Mouse (Mus musculus): ENCODE data around the gene Jrkl. TPM values are rescaled to one million over a fixed set of nuclear protein-coding genes. Genes with fewer than 3 reads are reported as not detected.
A peak's percentile ranks its signal among the peaks of the same experiment; 100 is the strongest.

The Jrkl gene
- polyA plus RNA-seq (2015; fragmentation: Nextera tagmentation; extraction: Ambion mirVana) = 6.2 and 6.8 TPM in 2 replicates

DNA sequence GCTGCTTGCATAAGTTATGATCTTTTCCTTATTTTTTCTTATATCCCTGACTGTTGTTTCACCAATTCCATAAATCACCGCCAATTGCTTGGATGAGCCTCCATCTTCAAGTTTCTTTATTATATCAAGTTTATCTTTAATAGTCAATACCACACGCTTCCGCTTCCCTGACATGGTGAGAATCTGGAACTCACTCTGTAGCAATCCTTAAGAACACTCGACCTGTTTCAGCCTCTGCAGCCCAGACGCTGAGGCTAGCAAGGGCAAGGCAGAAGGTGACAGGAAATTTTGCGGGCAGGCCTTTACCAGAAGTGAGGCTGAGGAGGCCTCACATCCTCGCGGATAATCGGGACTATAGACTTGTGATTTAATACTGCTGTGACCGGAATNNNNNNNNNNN lies at the start of gene Jrkl:
Gene Jrkl, minus strand, starts transcription at position 349 of the 400 bp plus-strand sequence.
- Histone ChIP-seq H3K27me3 (replicated peaks; ENCODE audit: control insufficient read depth, insufficient read depth, low read length) (no peaks in the 10 kb centered on the region), H3K36me3 (ENCODE audit: control insufficient read depth, insufficient read depth, low read length) (no peaks in the 10 kb centered on the region), H3K4me2 (ENCODE audit: low read depth, low read length) (peak within 1 kb of the TSS; percentile 50), H3K9ac (ENCODE audit: low read depth, low read length) (peak within 1 kb of the TSS; percentile 59), H3K27ac (ENCODE audit: low read length) (peak within 1 kb of the TSS; percentile 73), H3K9me3 (ENCODE audit: control insufficient read depth, low read length) (no peaks in the 10 kb centered on the region), H3K4me1 (ENCODE audit: control insufficient read depth, insufficient read depth, low read length) (no peaks in the 10 kb centered on the region), H3K4me3 (ENCODE audit: low read length) (peak within 1 kb of the TSS; percentile 49)
- ATAC-seq = no peak; the same call in 1 of the 2 replicates
- 5% methylated on average over 10 of the region's 10 CpGs for WGBS

DNA sequence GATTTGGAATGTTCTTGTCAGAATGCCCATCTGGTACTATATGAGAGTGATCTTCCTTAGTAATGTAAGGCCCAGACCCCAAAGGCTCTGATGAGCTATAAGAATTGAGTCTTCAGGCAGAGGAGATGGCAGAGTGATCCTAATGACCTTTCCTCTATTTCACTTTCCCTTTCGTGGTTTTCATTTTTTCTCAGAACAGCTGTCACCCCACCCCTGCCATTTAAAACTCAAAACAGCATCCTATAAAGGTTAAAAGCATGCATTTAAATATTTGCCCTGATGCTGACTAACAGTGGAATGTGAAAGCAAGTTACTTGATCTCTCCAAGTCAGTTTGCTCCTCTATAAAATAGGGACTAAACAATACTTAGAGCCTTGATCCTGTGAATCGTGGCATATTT lies 41.9 kb upstream of the Jrkl start:
- ATAC-seq = no peak
- WGBS = 70% methylated on average over 2 of the region's 2 CpGs

DNA sequence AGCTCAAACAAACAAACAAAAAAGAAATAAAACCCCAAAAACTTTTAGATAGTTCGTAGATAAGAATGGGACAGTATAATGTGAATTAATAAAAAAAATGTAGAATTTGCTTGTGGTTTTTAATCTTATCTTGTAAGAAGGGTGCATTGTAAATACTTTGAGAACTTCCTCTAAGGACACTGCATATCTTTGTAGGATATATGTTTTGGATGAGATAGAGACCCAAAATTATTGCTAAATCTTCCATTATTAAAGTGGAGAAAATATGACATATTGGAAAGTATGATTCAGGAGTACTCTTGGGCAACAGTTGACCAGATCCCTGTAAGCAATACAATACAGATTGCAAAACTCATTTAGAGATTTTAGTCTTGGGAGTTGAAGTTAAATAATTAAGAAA lies 27.6 kb upstream of the Jrkl start:
- Histone ChIP-seq H3K9me3 (ENCODE audit: control insufficient read depth, low read length) (no peaks in the 10 kb centered on the region), H3K4me3 (ENCODE audit: low read length) (no peak overlapping the region), H3K27ac (ENCODE audit: low read length) (no peak overlapping the region), H3K4me2 (ENCODE audit: low read depth, low read length) (no peak overlapping the region), H3K4me1 (ENCODE audit: control insufficient read depth, insufficient read depth, low read length) (no peaks in the 10 kb centered on the region), H3K36me3 (ENCODE audit: control insufficient read depth, insufficient read depth, low read length) (no peaks in the 10 kb centered on the region), H3K9ac (ENCODE audit: low read depth, low read length) (no peak overlapping the region), H3K27me3 (replicated peaks; ENCODE audit: control insufficient read depth, insufficient read depth, low read length) (no peaks in the 10 kb centered on the region)
- no peak for ATAC-seq
- 96% methylated on average over 1 of the region's 1 CpGs for WGBS

More for the DNA sequence above, 41.9 kb upstream of the Jrkl start:
- Histone ChIP-seq H3K4me2 (ENCODE audit: low read depth, low read length) (no peak overlapping the region), H3K4me3 (ENCODE audit: low read length) (no peak overlapping the region), H3K36me3 (ENCODE audit: control insufficient read depth, insufficient read depth, low read length) (no peaks in the 10 kb centered on the region), H3K4me1 (ENCODE audit: control insufficient read depth, insufficient read depth, low read length) (no peaks in the 10 kb centered on the region), H3K27me3 (replicated peaks; ENCODE audit: control insufficient read depth, insufficient read depth, low read length) (no peaks in the 10 kb centered on the region), H3K9ac (ENCODE audit: low read depth, low read length) (no peak overlapping the region), H3K27ac (ENCODE audit: low read length) (no peak overlapping the region), H3K9me3 (ENCODE audit: control insufficient read depth, low read length) (no peaks in the 10 kb centered on the region)

DNA sequence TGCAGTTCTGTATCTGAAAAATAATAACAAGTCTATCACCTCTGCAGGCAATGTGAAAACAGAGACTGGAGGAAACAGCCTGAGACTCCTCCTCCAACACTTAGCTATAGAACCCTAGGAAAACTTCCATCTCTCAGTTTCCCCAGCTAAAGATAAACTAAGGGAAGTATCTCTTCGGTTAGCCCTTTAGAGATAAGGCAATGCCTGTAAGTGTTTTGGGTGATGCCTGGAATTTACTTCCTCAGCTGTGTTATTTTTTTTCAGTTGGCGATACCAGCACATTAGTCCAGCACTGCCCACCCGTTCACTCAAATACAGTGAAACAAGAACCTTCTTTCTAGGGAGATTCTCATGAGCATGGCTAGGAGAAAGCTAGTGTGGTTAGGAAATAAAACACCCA lies 15.4 kb upstream of the Jrkl start:
- no peaks in the 10 kb centered on the region for H3K27me3 ChIP-seq (replicated peaks; ENCODE audit: control insufficient read depth, insufficient read depth, low read length)
- no peak overlapping the region for H3K9ac ChIP-seq (ENCODE audit: low read depth, low read length)
- H3K9me3 ChIP-seq (ENCODE audit: control insufficient read depth, low read length) = no peaks in the 10 kb centered on the region
- no peak overlapping the region for H3K27ac ChIP-seq (ENCODE audit: low read length)
- no peaks in the 10 kb centered on the region for H3K4me1 ChIP-seq (ENCODE audit: control insufficient read depth, insufficient read depth, low read length)
- no peak overlapping the region for H3K4me2 ChIP-seq (ENCODE audit: low read depth, low read length)
- no peaks in the 10 kb centered on the region for H3K36me3 ChIP-seq (ENCODE audit: control insufficient read depth, insufficient read depth, low read length)
- no peak for ATAC-seq
- WGBS = 78% methylated on average over 3 of the region's 3 CpGs
- H3K4me3 ChIP-seq (ENCODE audit: low read length) = no peak overlapping the region

GRCm38 (mm10) chr9:13258173-13258572 lies 12.5 kb upstream of the Jrkl start:
- no peak for ATAC-seq
- H3K4me3 ChIP-seq (ENCODE audit: low read length) = no peak overlapping the region
- H3K4me1 ChIP-seq (ENCODE audit: control insufficient read depth, insufficient read depth, low read length) = no peaks in the 10 kb centered on the region
- no peaks in the 10 kb centered on the region for H3K27me3 ChIP-seq (replicated peaks; ENCODE audit: control insufficient read depth, insufficient read depth, low read length)
- H3K9ac ChIP-seq (ENCODE audit: low read depth, low read length) = no peak overlapping the region
- WGBS = 85% methylated on average over 2 of the region's 2 CpGs
- H3K27ac ChIP-seq (ENCODE audit: low read length) = no peak overlapping the region
- no peak overlapping the region for H3K4me2 ChIP-seq (ENCODE audit: low read depth, low read length)
- H3K9me3 ChIP-seq (ENCODE audit: control insufficient read depth, low read length) = no peaks in the 10 kb centered on the region
- no peaks in the 10 kb centered on the region for H3K36me3 ChIP-seq (ENCODE audit: control insufficient read depth, insufficient read depth, low read length)

DNA sequence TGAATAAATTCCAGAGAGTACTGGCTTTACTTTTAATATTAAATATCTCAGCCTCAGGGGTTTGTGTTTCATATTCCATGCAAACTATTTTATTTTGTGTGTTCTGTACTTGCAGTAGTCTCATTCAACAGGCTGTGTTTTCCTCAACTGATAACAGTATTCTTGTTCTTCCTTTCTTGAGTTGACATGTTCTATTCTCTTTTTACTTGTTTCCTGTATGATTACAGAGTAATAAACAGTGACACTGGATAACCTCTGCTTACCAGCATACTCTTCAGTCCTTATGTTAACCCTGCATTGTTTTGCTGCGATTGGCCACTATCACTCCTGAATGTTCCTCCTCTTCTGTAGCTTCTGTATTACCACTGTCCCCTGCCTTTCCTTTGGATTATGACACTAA lies 11.1 kb upstream of the Jrkl start:
- no peak overlapping the region for H3K4me3 ChIP-seq (ENCODE audit: low read length)
- no peaks in the 10 kb centered on the region for H3K27me3 ChIP-seq (replicated peaks; ENCODE audit: control insufficient read depth, insufficient read depth, low read length)
- no peak overlapping the region for H3K27ac ChIP-seq (ENCODE audit: low read length)
- no peaks in the 10 kb centered on the region for H3K9me3 ChIP-seq (ENCODE audit: control insufficient read depth, low read length)
- WGBS = 97% methylated on average over 1 of the region's 1 CpGs
- no peak overlapping the region for H3K4me2 ChIP-seq (ENCODE audit: low read depth, low read length)
- no peaks in the 10 kb centered on the region for H3K36me3 ChIP-seq (ENCODE audit: control insufficient read depth, insufficient read depth, low read length)
- no peak for ATAC-seq
- no peaks in the 10 kb centered on the region for H3K4me1 ChIP-seq (ENCODE audit: control insufficient read depth, insufficient read depth, low read length)
- H3K9ac ChIP-seq (ENCODE audit: low read depth, low read length) = no peak overlapping the region

DNA sequence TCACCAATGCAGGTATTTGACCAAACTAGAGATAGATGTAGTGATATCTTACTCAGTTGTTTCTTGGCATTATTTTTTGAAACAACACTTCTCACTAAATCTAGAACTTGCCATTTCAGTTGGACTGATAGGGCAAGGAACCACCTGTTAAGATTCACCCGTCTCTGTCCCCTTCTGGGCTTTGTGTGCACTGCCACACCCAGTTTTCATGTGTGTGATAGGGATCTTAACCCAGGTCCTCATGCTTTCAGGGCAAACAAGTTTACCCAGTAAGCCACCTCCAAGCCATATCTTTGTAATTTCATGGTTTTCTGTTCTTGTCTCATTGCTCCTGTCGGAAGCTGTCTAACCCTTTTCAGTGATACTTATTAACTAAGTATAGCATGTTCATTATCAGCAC lies 5.6 kb upstream of the Jrkl start:
- Histone ChIP-seq H3K36me3 (ENCODE audit: control insufficient read depth, insufficient read depth, low read length) (no peaks in the 10 kb centered on the region), H3K4me1 (ENCODE audit: control insufficient read depth, insufficient read depth, low read length) (no peaks in the 10 kb centered on the region), H3K9ac (ENCODE audit: low read depth, low read length) (no peak overlapping the region), H3K4me2 (ENCODE audit: low read depth, low read length) (no peak overlapping the region), H3K27ac (ENCODE audit: low read length) (no peak overlapping the region), H3K27me3 (replicated peaks; ENCODE audit: control insufficient read depth, insufficient read depth, low read length) (no peaks in the 10 kb centered on the region), H3K9me3 (ENCODE audit: control insufficient read depth, low read length) (no peaks in the 10 kb centered on the region), H3K4me3 (ENCODE audit: low read length) (no peak overlapping the region)
- ATAC-seq = no peak
- WGBS = 73% methylated on average over 2 of the region's 2 CpGs

DNA sequence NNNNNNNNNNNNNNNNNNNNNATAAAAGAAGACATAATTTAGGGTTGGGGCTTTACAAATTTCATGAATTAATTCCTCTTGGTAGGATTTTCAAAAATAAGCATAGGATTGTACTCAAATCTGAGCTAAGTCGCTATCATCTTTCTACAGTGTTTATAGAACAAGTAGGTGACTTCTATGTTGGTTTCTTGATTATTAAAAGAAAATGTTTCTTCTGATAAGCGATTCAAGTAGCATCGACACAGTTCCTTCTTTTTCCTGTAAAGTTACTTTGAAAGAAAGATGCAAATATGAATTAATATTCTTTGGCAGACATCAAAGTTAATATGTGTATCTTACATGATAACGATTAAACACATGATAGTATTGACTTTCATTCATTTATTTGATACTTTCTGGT lies 2.5 kb upstream of the Jrkl start:
- H3K4me2 ChIP-seq (ENCODE audit: low read depth, low read length) = no peak overlapping the region
- H3K4me3 ChIP-seq (ENCODE audit: low read length) = no peak overlapping the region
- no peaks in the 10 kb centered on the region for H3K9me3 ChIP-seq (ENCODE audit: control insufficient read depth, low read length)
- no peaks in the 10 kb centered on the region for H3K27me3 ChIP-seq (replicated peaks; ENCODE audit: control insufficient read depth, insufficient read depth, low read length)
- WGBS = 96% methylated on average over 4 of the region's 4 CpGs
- no peak overlapping the region for H3K27ac ChIP-seq (ENCODE audit: low read length)
- H3K9ac ChIP-seq (ENCODE audit: low read depth, low read length) = no peak overlapping the region
- no peaks in the 10 kb centered on the region for H3K4me1 ChIP-seq (ENCODE audit: control insufficient read depth, insufficient read depth, low read length)
- no peaks in the 10 kb centered on the region for H3K36me3 ChIP-seq (ENCODE audit: control insufficient read depth, insufficient read depth, low read length)
- no peak for ATAC-seq

- Histone ChIP-seq H3K9ac (ENCODE audit: low read depth, low read length) (peak within 1 kb of the TSS; percentile 81), H3K4me2 (ENCODE audit: low read depth, low read length) (peak within 1 kb of the TSS; percentile 94), H3K27me3 (replicated peaks; ENCODE audit: control insufficient read depth, insufficient read depth, low read length) (no peaks in the 10 kb centered on the region), H3K27ac (ENCODE audit: low read length) (peak within 1 kb of the TSS; percentile 79), H3K36me3 (ENCODE audit: control insufficient read depth, insufficient read depth, low read length) (no peaks in the 10 kb centered on the region), H3K4me3 (ENCODE audit: low read length) (peak within 1 kb of the TSS; percentile 69), H3K9me3 (ENCODE audit: control insufficient read depth, low read length) (no peaks in the 10 kb centered on the region), H3K4me1 (ENCODE audit: control insufficient read depth, insufficient read depth, low read length) (no peaks in the 10 kb centered on the region)
- whole genome bisulfite sequencing = 3% methylated on average over 33 of the region's 39 CpGs
- peak; percentile 98 for ATAC-seq
Measured at GRCm38 (mm10) chr9:13246815-13247638, 1.4 kb upstream of the Jrkl start, which contains the start of gene Ccdc82. Ccdc82 (plus strand) TSS chr9:13246955.

DNA sequence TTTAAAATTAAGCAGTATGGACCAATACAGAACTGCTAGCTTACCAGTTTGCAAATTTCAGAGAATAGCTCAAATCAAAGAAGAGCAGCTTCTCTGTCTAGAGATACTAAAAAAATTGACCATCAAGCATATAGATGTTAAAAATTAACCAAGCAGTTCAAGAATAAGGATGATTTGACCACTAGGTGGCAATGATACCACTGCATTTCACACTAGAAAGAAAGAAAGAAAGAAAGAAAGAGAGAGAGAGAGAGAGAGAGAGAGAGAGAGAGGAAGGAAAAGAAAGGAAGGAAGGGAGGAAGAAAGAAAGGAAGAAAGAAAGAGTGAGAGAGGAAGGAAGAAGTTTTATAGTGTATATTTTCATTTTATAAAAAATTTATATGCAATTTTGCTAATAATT lies 3.3 kb downstream of the Jrkl start:
- Histone ChIP-seq H3K4me3 (ENCODE audit: low read length) (no peak overlapping the region), H3K27me3 (replicated peaks; ENCODE audit: control insufficient read depth, insufficient read depth, low read length) (no peaks in the 10 kb centered on the region), H3K9ac (ENCODE audit: low read depth, low read length) (no peak overlapping the region), H3K36me3 (ENCODE audit: control insufficient read depth, insufficient read depth, low read length) (no peaks in the 10 kb centered on the region), H3K27ac (ENCODE audit: low read length) (no peak overlapping the region), H3K9me3 (ENCODE audit: control insufficient read depth, low read length) (no peaks in the 10 kb centered on the region), H3K4me1 (ENCODE audit: control insufficient read depth, insufficient read depth, low read length) (no peaks in the 10 kb centered on the region), H3K4me2 (ENCODE audit: low read depth, low read length) (no peak overlapping the region)
- no peak for ATAC-seq

Data from intestine, embryonic 16.5 days (tissue).